Mouse (Mus musculus) megakaryocyte, embryonic 14.5 days (primary cell): ENCODE measurements at regions not wholly inside any gene's neighbourhood (a gene's known extent, or its start where the extent isn't known, plus 50 kb on each side); places are given as distances from the start of the nearest gene placed in this dataset.

Source experiments
- FLI1 ChIP-seq: IDR thresholded peaks from 2 replicates; pipeline ENCODE4 v1.6.1; 2012; ENCODE audit warnings: low read length, inconsistent platforms, mixed read lengths
- GATA1 ChIP-seq: IDR thresholded peaks from 3 replicates; pipeline ENCODE4 v1.6.1; 2012; ENCODE audit warnings: mixed read lengths, low read length, inconsistent platforms, borderline replicate concordance

GRCm38 (mm10) chr11:111945806-111946205 lies 836.2 kb upstream of the Sox9 start:
- TF ChIP-seq GATA1 (no peak), FLI1 (no peak)
